Mouse (Mus musculus) cerebral cortex, adult 2 months (tissue): ENCODE measurements around the gene Gm17067.

Experiments used
- WGBS: fragments of 180-500 bp; shearing (Covaris S2); methylation state at CpG from one replicate; pipeline ENCODE4 v1.1.7; 2018; 5-methylcytosine and 5-hydroxymethylcytosine counted together

The Gm17067 gene

DNA sequence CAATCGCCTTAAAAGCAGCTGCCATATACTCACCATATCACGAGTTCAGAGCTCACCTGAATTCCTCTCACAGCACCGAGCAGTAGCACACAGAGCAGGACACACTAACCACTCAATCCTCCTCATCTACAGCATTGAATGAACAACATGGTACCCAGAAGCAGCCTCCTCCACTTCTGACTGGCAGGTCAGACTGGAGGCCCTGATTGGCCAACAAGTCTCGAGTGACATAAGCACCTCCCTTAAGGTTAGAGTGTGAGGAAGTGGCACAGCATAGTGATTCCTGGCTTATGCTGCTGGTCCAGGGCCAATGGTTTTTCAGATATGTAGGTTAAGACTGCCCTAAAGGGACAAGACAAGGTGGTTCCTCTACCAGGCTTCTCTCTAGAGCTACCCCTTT is at the start of gene Gm17067:
Gene Gm17067, minus strand, starts transcription at position 101 of the 400 bp plus-strand sequence.
- WGBS, result 86% methylated on average over 4 of the region's 4 CpGs

- 51% methylated on average over 20 of the region's 20 CpGs for WGBS
Measured at GRCm38 (mm10) chr7:42749836-42750235, 23.0 kb upstream of the Gm17067 start.

DNA sequence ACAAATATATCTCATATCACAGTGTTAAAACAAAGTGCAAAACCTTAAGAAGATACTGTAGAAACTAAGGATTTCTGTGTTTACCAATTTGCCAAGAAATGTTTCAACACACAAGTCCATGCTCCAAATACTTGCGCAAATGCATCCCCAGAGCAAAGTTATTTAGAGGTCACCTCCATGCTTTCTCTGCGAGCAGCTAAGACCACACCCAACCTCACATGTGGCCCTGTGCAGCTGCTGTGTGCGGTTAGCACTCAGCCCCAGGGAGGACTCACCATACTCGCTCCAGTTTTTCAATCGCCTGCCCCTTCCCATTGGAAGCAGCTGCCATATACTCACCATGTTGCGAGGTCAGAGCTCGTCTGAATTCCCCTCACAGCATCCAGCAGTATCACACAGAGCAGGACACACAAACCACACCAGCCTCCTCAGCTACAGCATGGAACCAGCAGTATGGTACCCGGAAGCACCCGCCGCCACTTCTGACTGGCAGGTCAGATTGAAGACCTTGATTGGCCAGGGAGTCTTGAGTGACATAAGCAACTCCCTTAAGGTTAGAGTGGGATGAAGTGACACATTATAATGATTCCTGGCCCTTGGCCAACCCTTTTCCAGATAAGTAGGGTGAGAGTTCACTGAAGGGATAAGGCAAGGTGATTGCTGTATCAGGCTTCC is 11.9 kb upstream of the Gm17067 start:
- 83% methylated on average over 10 of the region's 10 CpGs for WGBS

- 3% methylated on average over 4 of the region's 4 CpGs for WGBS
Measured at GRCm38 (mm10) chr7:42693251-42693650, 33.6 kb downstream of the Gm17067 start.

GRCm38 (mm10) chr7:42692362-42693158 is 34.3 kb downstream of the Gm17067 start, which contains the start of gene Zfp975:
Gene Zfp975, minus strand, starts transcription at chr7:42692742.
- under 1% methylated on average over 23 of the region's 23 CpGs for WGBS

DNA sequence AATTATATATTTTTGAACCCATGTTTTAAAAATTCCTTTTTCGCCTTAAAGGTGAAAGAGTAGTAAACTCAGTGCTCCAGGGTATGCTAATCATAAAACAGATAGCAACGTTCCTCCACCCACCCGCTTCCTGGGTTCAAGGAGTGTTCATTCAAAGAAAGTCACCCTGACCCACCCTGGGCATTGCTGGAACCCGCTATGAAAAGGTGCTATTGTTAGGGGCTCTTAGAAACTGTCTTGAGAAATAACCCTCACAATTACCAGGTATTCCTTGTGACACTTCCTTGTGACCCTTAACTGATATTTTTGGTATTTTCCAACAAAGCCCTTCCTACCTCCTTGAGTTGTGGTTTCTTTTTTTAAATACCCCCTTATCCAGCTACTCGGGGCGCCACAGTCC is 46.7 kb downstream of the Gm17067 start:
- WGBS, result 94% methylated on average over 6 of the region's 6 CpGs

- WGBS, result 72% methylated on average over 5 of the region's 5 CpGs
Measured at GRCm38 (mm10) chr7:42660140-42660539, 66.7 kb downstream of the Gm17067 start.
